Mouse (Mus musculus) cerebellum, postnatal 14 days (tissue): ENCODE measurements around the gene Rtkn2.

ENCODE experiments used
- DNase-seq, 2 experiments: peaks; one replicate each; pipeline ENCODE4 v3.0.0; 2021; ENCODE audit warnings: mixed read lengths in 2 of 2

Gene Rtkn2

DNA sequence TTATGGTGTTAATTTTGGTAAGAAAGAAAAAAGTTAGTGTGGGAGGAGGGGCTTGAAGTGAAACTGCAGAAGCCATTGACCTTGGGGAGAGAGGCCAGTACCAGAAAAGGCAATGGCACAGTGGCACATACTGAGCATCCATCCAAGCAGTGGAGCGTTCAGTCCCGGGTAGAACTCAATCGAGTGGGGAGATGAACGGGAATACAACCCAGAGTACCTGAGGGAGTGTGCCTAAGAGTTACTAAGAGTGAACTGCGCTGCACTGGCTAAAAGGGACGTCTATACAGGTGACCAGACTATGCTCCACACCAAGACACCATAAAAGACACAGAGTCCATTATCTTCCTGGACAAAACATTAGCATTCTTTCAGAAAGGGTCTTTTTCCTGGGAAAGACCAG is 128.3 kb downstream of the Rtkn2 start:
- no peak for DNase-seq
